Mouse (Mus musculus): ENCODE results near the gene Flvcr2.

Gene Flvcr2

GRCm38 (mm10) chr12:85784916-85785815, 38.8 kb downstream of the Flvcr2 start:
- in situ Hi-C loops (cut with MboI; ENCODE audit: low sequenced_read_pairs) = no loop called here

- in situ Hi-C loops (cut with MboI; ENCODE audit: low sequenced_read_pairs) = no loop called here
Observed at GRCm38 (mm10) chr12:85792158-85792557, 45.8 kb downstream of the Flvcr2 start.

GRCm38 (mm10) chr12:85792821-85793346, 46.5 kb downstream of the Flvcr2 start:
- in situ Hi-C loops (cut with MboI; ENCODE audit: low sequenced_read_pairs) = no loop called here

- in situ Hi-C loops (cut with MboI; ENCODE audit: low sequenced_read_pairs) = no loop called here
Observed at GRCm38 (mm10) chr12:85794094-85794493, 47.8 kb downstream of the Flvcr2 start.

DNA sequence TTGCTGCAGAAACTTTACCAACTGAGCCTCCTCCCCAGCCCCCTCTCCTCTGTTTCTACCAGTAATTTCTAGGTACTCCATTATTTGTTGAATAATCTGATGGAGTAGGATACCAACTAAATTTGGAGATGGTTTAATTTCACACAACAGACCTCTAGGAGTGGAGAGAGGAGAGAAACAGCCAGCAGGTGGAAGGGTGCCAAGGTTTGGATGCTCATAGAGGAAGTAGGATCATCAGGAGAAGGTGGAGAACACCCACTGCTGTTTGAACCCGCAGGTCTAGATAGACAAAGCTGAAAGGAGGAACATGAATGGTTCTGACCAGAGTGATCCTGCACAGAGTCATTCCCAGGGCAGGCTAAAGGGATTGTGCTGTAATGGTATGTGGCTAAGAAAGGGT, 49.2 kb downstream of the Flvcr2 start:
- in situ Hi-C loops (cut with MboI; ENCODE audit: low sequenced_read_pairs) = no loop called here

- in situ Hi-C loops (cut with MboI; ENCODE audit: low sequenced_read_pairs) = no loop called here
Observed at GRCm38 (mm10) chr12:85800031-85800430, 53.7 kb downstream of the Flvcr2 start.

GRCm38 (mm10) chr12:85809726-85810125, 63.4 kb downstream of the Flvcr2 start:
- in situ Hi-C loops (cut with MboI; ENCODE audit: low sequenced_read_pairs) = loop anchor here (10.0 kb wide), 1 partner anchor 305 kb away; no protein-coding TSS in a partner anchor

DNA sequence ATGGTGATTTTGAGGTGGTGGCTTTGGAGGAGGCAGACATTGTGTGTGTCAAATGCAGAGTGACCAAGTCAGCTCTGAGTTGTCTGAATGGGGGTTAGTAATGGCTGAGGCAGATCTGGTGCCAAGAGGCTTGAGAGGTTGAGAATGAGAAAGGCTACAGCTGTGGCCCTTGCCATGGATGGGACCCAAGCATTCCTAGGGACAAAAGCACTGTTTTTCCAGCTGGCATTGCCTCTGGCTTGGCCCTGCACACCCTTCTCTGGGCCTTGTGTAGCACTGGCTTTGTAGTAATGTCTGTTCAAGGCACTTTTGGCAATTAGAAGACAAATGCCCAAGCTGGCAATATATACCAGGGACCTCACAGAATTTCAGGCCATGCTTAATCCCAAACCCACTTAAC, 64.6 kb downstream of the Flvcr2 start:
- in situ Hi-C loops (cut with MboI; ENCODE audit: low sequenced_read_pairs) = loop anchor here (10.0 kb wide), 1 partner anchor 306 kb away; no protein-coding TSS in a partner anchor

DNA sequence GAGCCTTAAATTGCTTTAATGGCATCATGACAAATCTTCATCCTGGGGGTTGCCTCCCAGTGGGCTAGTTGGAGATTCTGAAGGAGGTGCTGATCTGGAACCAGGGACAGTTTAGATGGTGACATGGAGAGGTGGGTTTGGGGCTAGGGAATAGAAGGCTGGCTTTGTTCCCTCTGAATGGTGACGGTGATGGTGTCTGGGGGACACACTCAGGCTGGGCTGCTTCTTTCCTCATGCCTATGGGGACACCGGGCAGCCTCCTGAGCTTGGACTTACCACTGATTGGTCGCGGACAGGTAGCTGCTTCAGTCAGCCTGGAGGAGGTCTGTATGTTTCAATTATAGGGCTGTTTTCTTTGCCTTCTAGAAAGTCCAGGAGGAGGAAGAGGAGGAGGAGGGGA, 65.3 kb downstream of the Flvcr2 start:
- in situ Hi-C loops (cut with MboI; ENCODE audit: low sequenced_read_pairs) = loop anchor here (10.0 kb wide), 1 partner anchor 307 kb away; no protein-coding TSS in a partner anchor

GRCm38 (mm10) chr12:85813599-85813998, 67.3 kb downstream of the Flvcr2 start:
- in situ Hi-C loops (cut with MboI; ENCODE audit: low sequenced_read_pairs) = loop anchor here (10.0 kb wide), 1 partner anchor 309 kb away; no protein-coding TSS in a partner anchor

DNA sequence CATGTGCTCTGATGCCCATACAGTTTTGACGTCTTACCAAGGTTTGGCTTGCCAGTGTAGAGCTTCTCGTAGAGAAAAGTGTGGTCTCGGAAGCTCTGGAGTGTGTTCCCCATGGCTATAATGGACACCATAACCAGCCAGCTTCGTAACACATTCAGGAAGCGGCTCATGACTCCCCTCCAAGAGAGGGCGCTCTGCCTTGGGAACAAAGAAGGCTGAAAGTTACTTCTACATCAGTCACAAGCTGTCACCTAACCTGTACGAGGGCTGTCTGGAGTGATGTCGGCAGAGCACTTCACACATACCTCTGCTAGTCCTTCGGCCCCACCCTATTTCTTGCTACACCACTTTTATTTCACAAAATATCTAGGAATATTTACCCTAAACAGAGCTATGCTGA, 75.7 kb downstream of the Flvcr2 start:
- in situ Hi-C loops (cut with MboI; ENCODE audit: low sequenced_read_pairs) = no loop called here

GRCm38 (mm10) chr12:85824438-85825264, 78.3 kb downstream of the Flvcr2 start, which contains the start of the genes Erg28 and Ttll5:
TSS of gene Erg28 (minus strand) at chr12:85824550.
TSS of gene Ttll5 (plus strand) at chr12:85824659.
- in situ Hi-C loops (cut with MboI; ENCODE audit: low sequenced_read_pairs) = no loop called here

DNA sequence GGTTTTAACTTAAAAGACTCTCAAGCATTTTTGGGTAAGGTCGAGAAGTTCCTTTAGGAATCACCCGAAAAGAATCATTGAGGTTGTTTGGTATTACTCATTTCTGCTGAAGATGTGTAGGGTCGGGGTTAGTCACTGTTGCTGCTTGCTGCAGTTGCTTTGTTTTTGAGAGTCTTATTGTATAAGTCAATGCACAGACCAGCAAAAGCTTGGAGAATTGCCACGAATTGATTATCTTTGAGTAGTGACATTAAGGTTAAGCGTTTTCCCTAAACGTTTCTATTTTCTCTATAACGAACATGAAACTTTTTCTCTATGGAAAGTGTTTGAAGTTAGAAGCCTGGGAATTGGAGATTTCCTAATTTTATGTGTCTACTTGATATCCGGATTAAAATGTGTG, 79.0 kb downstream of the Flvcr2 start:
- in situ Hi-C loops (cut with MboI; ENCODE audit: low sequenced_read_pairs) = no loop called here

DNA sequence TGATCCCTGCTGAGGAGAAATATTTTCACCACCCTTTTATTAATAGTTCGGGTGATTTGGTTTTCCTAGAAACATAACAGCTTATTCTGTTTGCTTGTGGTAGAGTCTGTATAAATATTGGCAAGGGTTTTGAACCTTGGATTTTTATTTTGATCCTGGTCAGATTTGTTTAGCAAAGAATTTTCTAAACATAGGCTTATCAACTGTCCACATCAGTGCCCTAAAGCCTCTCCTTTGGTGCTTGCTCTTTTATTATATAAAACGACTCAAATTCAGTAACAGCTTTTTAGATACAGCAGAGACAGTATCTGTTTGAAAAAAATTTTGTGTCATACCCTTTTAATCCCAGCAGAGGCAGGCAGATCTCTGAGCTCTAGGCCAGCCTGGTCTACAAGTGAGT, 79.5 kb downstream of the Flvcr2 start:
- in situ Hi-C loops (cut with MboI; ENCODE audit: low sequenced_read_pairs) = no loop called here

GRCm38 (mm10) chr12:85828856-85829255, 82.5 kb downstream of the Flvcr2 start:
- in situ Hi-C loops (cut with MboI; ENCODE audit: low sequenced_read_pairs) = no loop called here

- in situ Hi-C loops (cut with MboI; ENCODE audit: low sequenced_read_pairs) = no loop called here
Observed at GRCm38 (mm10) chr12:85829866-85830265, 83.5 kb downstream of the Flvcr2 start.

- in situ Hi-C loops (cut with MboI; ENCODE audit: low sequenced_read_pairs) = no loop called here
Observed at GRCm38 (mm10) chr12:85830691-85831090, 84.4 kb downstream of the Flvcr2 start.

DNA sequence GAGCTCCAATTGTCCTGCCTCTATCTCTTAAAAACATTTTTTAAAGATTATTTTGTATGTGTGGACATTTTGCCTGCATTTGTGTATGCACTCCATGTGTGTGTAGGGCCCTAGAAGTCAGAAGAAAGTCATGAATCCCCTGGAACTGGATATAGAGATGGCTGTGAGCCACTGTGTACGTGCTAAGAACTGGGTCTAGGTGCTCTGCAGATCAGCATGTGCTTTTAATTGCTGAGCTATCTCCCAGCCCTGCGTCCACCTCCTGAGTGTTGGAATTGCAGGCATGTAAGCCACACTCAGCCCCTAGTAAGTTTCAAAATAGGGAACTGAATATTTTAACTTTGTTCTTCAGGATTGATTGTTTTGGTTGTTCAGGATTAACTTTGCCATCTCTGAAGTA, 88.2 kb downstream of the Flvcr2 start:
- in situ Hi-C loops (cut with MboI; ENCODE audit: low sequenced_read_pairs) = no loop called here

- in situ Hi-C loops (cut with MboI; ENCODE audit: low sequenced_read_pairs) = no loop called here
Observed at GRCm38 (mm10) chr12:85837765-85838164, 91.4 kb downstream of the Flvcr2 start.

DNA sequence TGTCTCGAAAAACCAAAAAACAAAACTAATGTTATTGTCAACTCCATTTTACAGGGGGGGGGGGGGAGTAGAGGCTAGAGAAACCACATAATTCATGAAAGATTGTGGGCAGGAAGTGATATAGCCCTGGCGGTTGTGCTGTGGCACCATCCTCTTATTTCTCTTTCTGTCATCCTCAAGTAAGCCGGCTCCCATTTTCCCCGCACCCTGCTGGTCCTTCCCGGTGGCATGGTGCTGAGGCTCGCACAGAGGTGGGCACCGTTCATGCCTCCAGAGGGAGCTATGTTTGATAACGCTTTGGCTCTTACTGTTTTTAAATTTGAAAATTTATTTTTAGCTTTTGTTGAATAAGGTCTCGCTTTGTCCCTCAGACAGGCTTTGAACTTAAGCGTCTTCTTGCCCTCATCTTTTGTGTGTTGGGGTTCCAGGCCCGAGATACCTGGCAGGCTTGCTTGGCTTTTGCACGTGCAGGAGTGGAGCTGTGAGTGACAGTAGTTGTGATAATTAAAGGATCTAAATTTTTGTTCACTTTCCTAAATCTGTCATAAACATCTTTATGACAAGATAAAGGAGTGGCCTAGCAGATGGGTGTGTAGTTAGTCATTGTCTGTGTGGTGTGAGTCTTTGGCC, 93.1 kb downstream of the Flvcr2 start:
- in situ Hi-C loops (cut with MboI; ENCODE audit: low sequenced_read_pairs) = no loop called here

Data from CH12F3 (cell line).